Mouse (Mus musculus): Measurements from ENCODE around the gene Mapkapk2. TPM values are rescaled to one million over a fixed set of nuclear protein-coding genes. Genes with fewer than 3 reads are reported as not detected.

Gene Mapkapk2
- total and polyA plus RNA-seq, 3 experiments, result 53.2 to 85.4 TPM; not detected in 1

DNA sequence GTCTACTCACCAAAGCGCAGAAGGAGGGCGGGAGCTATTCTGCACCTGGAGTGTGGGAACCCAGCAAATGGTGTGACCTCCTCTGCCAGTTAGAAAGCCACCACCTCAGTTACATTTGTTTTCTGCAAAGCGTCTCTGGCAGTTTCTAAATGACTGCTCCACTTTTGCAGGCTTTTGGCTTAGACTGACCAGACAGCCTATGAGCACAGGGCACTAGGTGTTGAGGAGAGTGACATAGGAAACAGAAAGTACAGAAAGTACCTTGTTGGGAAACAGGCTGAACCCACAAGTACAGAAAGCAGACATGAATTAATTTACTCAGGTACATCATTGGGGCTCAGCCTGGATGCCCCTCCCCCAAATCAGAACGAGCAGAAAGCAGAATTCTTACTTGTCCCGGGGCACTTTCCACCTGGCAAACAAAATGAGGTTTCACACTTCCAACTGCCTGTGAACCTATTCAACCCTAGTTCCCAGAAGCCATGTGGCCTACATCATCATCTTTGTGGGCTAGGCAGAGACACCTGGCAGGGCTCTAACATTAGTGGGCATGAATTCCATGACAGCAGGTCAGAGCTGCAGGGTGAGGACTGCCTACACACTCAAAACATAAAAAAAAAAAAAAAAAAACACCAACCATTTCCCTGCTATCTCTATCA lies 74.9 kb downstream of the Mapkapk2 start:
- Histone ChIP-seq H3K27ac (ENCODE audit: control insufficient read depth, low read depth, low read length) (no peak overlapping the region), H3K79me2 (ENCODE audit: control insufficient read depth, insufficient read depth, low read length, poor library complexity) (no peaks in the 10 kb centered on the region), H3K36me3 (ENCODE audit: control insufficient read depth in 1 of 2, insufficient read depth in 2 of 2, low read length in 2 of 2) (no peaks in the 10 kb centered on the region), H3K27me3 (ENCODE audit: control insufficient read depth in 1 of 2, insufficient read depth in 2 of 2, low read length in 2 of 2) (peaks cover 11 to 13% of the 10 kb centered on the region in 2 experiments), H3K9ac (ENCODE audit: control insufficient read depth, low read depth, low read length, poor library complexity, severe bottlenecking) (no peak overlapping the region), H3K4me3 (ENCODE audit: control insufficient read depth in 1 of 2, insufficient read depth in 1 of 2, low read depth in 2 of 2, low read length in 2 of 2) (no peak overlapping the region), H3K9me3 (replicated peaks; ENCODE audit: insufficient read depth, low read length) (no peaks in the 10 kb centered on the region), H3K4me1 (ENCODE audit: control insufficient read depth in 1 of 2, insufficient read depth in 2 of 2, low read length in 2 of 2) (no peaks in the 10 kb centered on the region)
- no peak for DNase-seq (ENCODE audit: low read depth, low spot score)
- TF ChIP-seq MEF2A (IDR thresholded peaks at IDR 0.05; ENCODE audit: extremely low read depth, insufficient replicate concordance, low read depth, low read length, poor library complexity, severe bottlenecking) (no peak), USF1 (IDR thresholded peaks at IDR 0.05; ENCODE audit: low read depth, low read length) (no peak), ZC3H11A (IDR thresholded peaks at IDR 0.05; ENCODE audit: low read depth, low read length) (no peak), USF2 (IDR thresholded peaks at IDR 0.05; ENCODE audit: borderline replicate concordance in 1 of 2, insufficient read depth in 1 of 2, low read depth in 1 of 2, low read length in 2 of 2) (no peak), NRF1 (IDR thresholded peaks at IDR 0.05; ENCODE audit: insufficient read depth, low read depth, low read length, poor library complexity, severe bottlenecking) (no peak), ZNF384 (IDR thresholded peaks at IDR 0.05; ENCODE audit: low read depth, low read length) (no peak), UBTF (IDR thresholded peaks at IDR 0.05; ENCODE audit: borderline replicate concordance, insufficient read depth, low read depth, low read length) (no peak), JUND (IDR thresholded peaks at IDR 0.05; ENCODE audit: low read depth, low read length) (no peak), EP300 (IDR thresholded peaks at IDR 0.05; ENCODE audit: low read depth in 1 of 2, low read length in 2 of 2) (no peak), KAT2A (conservative IDR thresholded peaks at IDR 0.05; ENCODE audit: low read depth, low read length) (no peak), ZKSCAN1 (IDR thresholded peaks at IDR 0.05; ENCODE audit: low read depth, low read length) (no peak), ELF1 (IDR thresholded peaks at IDR 0.05; ENCODE audit: low read depth, low read length) (no peak), RCOR1 (IDR thresholded peaks at IDR 0.05; ENCODE audit: low read depth, low read length) (no peak), MYC (IDR thresholded peaks at IDR 0.05; ENCODE audit: low read depth, low read length) (no peak), ZMIZ1 (IDR thresholded peaks at IDR 0.05; ENCODE audit: low read depth, low read length) (no peak), RAD21 (IDR thresholded peaks at IDR 0.05; ENCODE audit: low read depth, low read length) (no peak)

DNA sequence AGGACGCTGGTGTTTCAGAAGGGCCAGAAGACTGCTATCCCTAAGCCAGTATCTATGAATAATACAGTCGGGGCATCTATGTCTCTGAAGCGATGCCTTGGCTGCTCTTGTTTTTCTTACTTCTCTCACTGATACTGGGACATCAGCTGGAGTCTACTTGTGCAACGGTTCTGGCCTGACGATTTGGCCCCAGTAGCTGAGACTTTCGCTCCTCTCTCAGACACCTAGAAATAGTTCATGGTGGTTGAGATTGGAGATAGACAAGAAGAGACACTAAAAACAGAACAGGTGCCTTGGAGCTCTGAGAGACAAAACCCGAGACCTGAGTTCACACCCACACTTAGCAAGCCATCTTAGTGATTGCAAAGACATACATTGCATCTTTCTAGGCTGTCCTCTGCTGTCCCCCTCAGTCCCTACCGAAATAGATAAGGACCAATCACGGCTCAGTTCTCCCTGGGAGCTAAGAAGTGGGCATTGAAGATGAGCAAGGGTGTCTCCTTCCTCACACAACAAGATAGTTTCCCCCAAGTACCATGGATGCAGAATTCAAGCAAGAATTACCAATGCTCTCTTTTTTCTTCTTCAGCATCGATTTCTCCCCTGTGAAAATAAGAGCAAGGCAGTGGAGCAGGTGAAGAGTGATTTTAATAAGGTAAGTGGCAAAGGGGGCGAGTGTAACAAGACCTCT lies 75.6 kb downstream of the Mapkapk2 start:
- Histone ChIP-seq H3K79me2 (ENCODE audit: control insufficient read depth, insufficient read depth, low read length, poor library complexity) (no peaks in the 10 kb centered on the region), H3K4me1 (ENCODE audit: control insufficient read depth in 1 of 2, insufficient read depth in 2 of 2, low read length in 2 of 2) (no peaks in the 10 kb centered on the region), H3K9ac (ENCODE audit: control insufficient read depth, low read depth, low read length, poor library complexity, severe bottlenecking) (no peak overlapping the region), H3K36me3 (ENCODE audit: control insufficient read depth in 1 of 2, insufficient read depth in 2 of 2, low read length in 2 of 2) (no peaks in the 10 kb centered on the region), H3K27ac (ENCODE audit: control insufficient read depth, low read depth, low read length) (no peak overlapping the region), H3K4me3 (ENCODE audit: control insufficient read depth in 1 of 2, insufficient read depth in 1 of 2, low read depth in 2 of 2, low read length in 2 of 2) (no peak overlapping the region), H3K27me3 (ENCODE audit: control insufficient read depth in 1 of 2, insufficient read depth in 2 of 2, low read length in 2 of 2) (peaks cover 11 to 13% of the 10 kb centered on the region in 2 experiments), H3K9me3 (replicated peaks; ENCODE audit: insufficient read depth, low read length) (no peaks in the 10 kb centered on the region)
- no peak for TF ChIP-seq ZMIZ1 (IDR thresholded peaks at IDR 0.05; ENCODE audit: low read depth, low read length)
- TF ChIP-seq UBTF (IDR thresholded peaks at IDR 0.05; ENCODE audit: borderline replicate concordance, insufficient read depth, low read depth, low read length), result no peak
- no peak for TF ChIP-seq SMC3 (IDR thresholded peaks at IDR 0.05; ENCODE audit: low read depth, low read length)
- no peak for TF ChIP-seq USF1 (IDR thresholded peaks at IDR 0.05; ENCODE audit: low read depth, low read length)
- no peak for TF ChIP-seq RCOR1 (IDR thresholded peaks at IDR 0.05; ENCODE audit: low read depth, low read length)
- no peak for TF ChIP-seq CTCF (IDR thresholded peaks at IDR 0.05 in 2 of 3, conservative IDR thresholded peaks at IDR 0.05 in 1 of 3; ENCODE audit: control insufficient read depth in 1 of 3, insufficient read depth in 1 of 3, low read depth in 2 of 3, low read length in 3 of 3, poor library complexity in 1 of 3, severe bottlenecking in 1 of 3)
- no peak for TF ChIP-seq ETS1 (IDR thresholded peaks at IDR 0.05; ENCODE audit: low read depth, low read length)
- no peak for TF ChIP-seq MYC (IDR thresholded peaks at IDR 0.05; ENCODE audit: low read depth, low read length)
- no peak for TF ChIP-seq CHD2 (IDR thresholded peaks at IDR 0.05; ENCODE audit: low read length)
- no peak for TF ChIP-seq TAL1 (IDR thresholded peaks at IDR 0.05; ENCODE audit: low read length)
- no peak for DNase-seq (ENCODE audit: low read depth, low spot score)
